Mouse (Mus musculus) lung, adult 2 months (tissue): ENCODE measurements around the gene Aldh8a1.

ENCODE experiments used
- CTCF ChIP-seq: fragments of 200-500 bp; IDR thresholded peaks from 2 replicates; pipeline ENCODE4 v1.5.1; 2011; ENCODE audit warnings: mild to moderate bottlenecking, low read length, control low read depth; ENCODE audit not compliant: insufficient read depth
- POLR2A ChIP-seq: fragments of 200-500 bp; IDR thresholded peaks from 2 replicates; pipeline ENCODE4 v1.6.1; 2011; ENCODE audit warnings: low read depth, mild to moderate bottlenecking, control low read depth, low read length, borderline replicate concordance; ENCODE audit errors: extremely low read depth

DNA sequence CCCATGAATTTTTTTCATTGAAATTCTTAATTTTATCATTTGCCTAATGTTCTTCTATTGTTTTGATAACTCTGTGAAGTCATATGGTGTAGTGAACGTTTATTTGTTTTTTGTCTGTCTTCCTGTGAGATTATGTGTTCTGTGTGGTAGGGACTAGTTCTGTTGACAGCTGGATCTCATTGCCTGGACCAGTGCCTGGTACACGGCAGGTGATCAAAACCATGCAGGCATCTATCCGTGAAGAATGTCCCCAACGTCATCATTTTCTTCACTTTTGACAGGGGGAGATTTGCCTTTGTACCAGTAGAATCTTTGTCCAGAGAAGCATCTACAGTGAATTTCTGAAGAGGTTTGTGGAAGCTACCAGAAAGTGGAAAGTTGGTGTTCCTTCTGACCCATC is 14.2 kb downstream of the Aldh8a1 start:
- TF ChIP-seq POLR2A (no peak), CTCF (no peak)
